Mouse (Mus musculus) C2C12 (cell line): Measurements from ENCODE around the gene Fam229b.

Experiments used
- CEBPB ChIP-seq: IDR thresholded peaks from one replicate; pipeline ENCODE4 v1.6.1; 2011; ENCODE audit warnings: low read depth, mild to moderate bottlenecking, control low read depth, moderate library complexity
- CTCF ChIP-seq: IDR thresholded peaks from one replicate; pipeline ENCODE4 v1.5.1; 2011; ENCODE audit not compliant: control insufficient read depth, insufficient read depth, insufficient read length
- MAX ChIP-seq: IDR thresholded peaks from one replicate; pipeline ENCODE4 v1.6.1; 2011; ENCODE audit warnings: mild to moderate bottlenecking, control low read depth
- MYOD1 ChIP-seq: IDR thresholded peaks from one replicate; pipeline ENCODE4 v1.6.1; 2011; ENCODE audit warnings: low read depth; ENCODE audit not compliant: control insufficient read depth, insufficient read length
- MYOG ChIP-seq: IDR thresholded peaks from one replicate; pipeline ENCODE4 v1.6.1; 2011; ENCODE audit not compliant: control insufficient read depth, insufficient read length; ENCODE audit errors: extremely low read depth

GRCm38 (mm10) chr10:39169642-39170041, 35.9 kb upstream of the Fam229b start:
- TF ChIP-seq CTCF (no peak), MYOG (no peak), MAX (no peak), CEBPB (no peak), MYOD1 (no peak)
